Comparison of ENCODE assay signal across 25 mouse cellular contexts in genomic region chr4:100926608-100927007, GRCm38 (mm10).
DNase-seq lines count a peak whose midpoint lies in the region; ATAC-seq and TF ChIP-seq lines count a peak whose summit lies in the region.
"Had no signal": no experiment of that assay in that cellular context is flagged by ENCODE, and none has a peak within 500 bp of the region (broad histone marks: within the 10 kb centered on the region; RNA-seq: fewer than 3 reads in every experiment).

No protein-coding gene starts in this region.

- TF ChIP-seq EP300 in stomach, postnatal 0 days (optimal IDR thresholded peaks at IDR 0.05), result no peak

- WGBS in kidney, embryonic 16.5 days, result 31% methylated on average over 3 of the region's 3 CpGs
- WGBS in embryonic facial prominence, embryonic 14.5 days, result 37% methylated on average over 3 of the region's 3 CpGs
- 20% methylated on average over 3 of the region's 3 CpGs for WGBS in limb, embryonic 12.5 days
- WGBS in stomach, postnatal 0 days, result 23% methylated on average over 3 of the region's 3 CpGs

- no peak overlapping the region for H3K4me3 ChIP-seq in kidney, embryonic 16.5 days (ENCODE audit: low read length)
- H3K4me3 ChIP-seq in embryonic facial prominence, embryonic 14.5 days (ENCODE audit: low read depth, low read length), result no peak overlapping the region
- no peak overlapping the region for H3K4me3 ChIP-seq in limb, embryonic 12.5 days (replicated peaks)
- no peak overlapping the region for H3K4me3 ChIP-seq in stomach, postnatal 0 days (ENCODE audit: low read depth, low read length)
- H3K4me3 ChIP-seq: forebrain, embryonic 10.5 days; heart, adult 2 months; heart, embryonic 13.5 days; megakaryocyte, embryonic 14.5 days; midbrain, embryonic 13.5 days had no signal

- no peak for TF ChIP-seq CTCF in stomach, postnatal 0 days (IDR thresholded peaks at IDR 0.05; ENCODE audit: low read depth)

- DNase-seq in kidney, postnatal 14 days, result no peak
- peak; percentile 80 for DNase-seq in embryonic facial prominence, embryonic 14.5 days (ENCODE audit: low spot score)
- no peak for DNase-seq in stomach, postnatal 0 days (ENCODE audit: low spot score)
- DNase-seq in cerebellum, postnatal 10 days, result no peak
- DNase-seq: adrenal gland, postnatal 10 days; cerebellum, adult 18-20 months; cerebellum, postnatal 36 days; gastrocnemius, postnatal 14 days; heart, adult 2 months; heart, postnatal 4 days; kidney, adult 9 months; liver, postnatal 0 days; thymus, postnatal 25 days had no signal

- H3K9me3 ChIP-seq in kidney, embryonic 16.5 days (ENCODE audit: low read length), result no peaks in the 10 kb centered on the region
- no peaks in the 10 kb centered on the region for H3K9me3 ChIP-seq in embryonic facial prominence, embryonic 14.5 days (ENCODE audit: control insufficient read depth, low read length)
- no peaks in the 10 kb centered on the region for H3K9me3 ChIP-seq in limb, embryonic 12.5 days
- no peaks in the 10 kb centered on the region for H3K9me3 ChIP-seq in stomach, postnatal 0 days (ENCODE audit: control insufficient read depth, low read length)
- H3K9me3 ChIP-seq: forebrain, embryonic 10.5 days; heart, embryonic 13.5 days; megakaryocyte, embryonic 14.5 days; midbrain, embryonic 13.5 days had no signal

- no peak overlapping the region for H3K27ac ChIP-seq in kidney, embryonic 16.5 days (ENCODE audit: low read length)
- peak overlapping the region; percentile 17 for H3K27ac ChIP-seq in embryonic facial prominence, embryonic 14.5 days (replicated peaks; ENCODE audit: low read depth, low read length)
- H3K27ac ChIP-seq in limb, embryonic 12.5 days, result peak overlapping the region; percentile 71
- H3K27ac ChIP-seq in stomach, postnatal 0 days (replicated peaks), result no peak overlapping the region; the same call in 1 of the 2 replicates
- H3K27ac ChIP-seq: forebrain, embryonic 10.5 days; heart, adult 2 months; heart, embryonic 13.5 days; hindbrain, embryonic 14.5 days; midbrain, embryonic 13.5 days had no signal

- H3K9ac ChIP-seq in kidney, embryonic 16.5 days (replicated peaks; ENCODE audit: low read length), result no peak overlapping the region
- no peak overlapping the region for H3K9ac ChIP-seq in embryonic facial prominence, embryonic 14.5 days (ENCODE audit: low read depth, low read length)
- H3K9ac ChIP-seq in limb, embryonic 12.5 days (replicated peaks), result no peak overlapping the region
- no peak overlapping the region for H3K9ac ChIP-seq in stomach, postnatal 0 days (ENCODE audit: low read length)
- H3K9ac ChIP-seq: heart, embryonic 13.5 days; hindbrain, embryonic 14.5 days; liver, postnatal 0 days; midbrain, embryonic 13.5 days had no signal

- ATAC-seq in kidney, embryonic 16.5 days (ENCODE audit: low FRiP score, low TSS enrichment), result peak; percentile 69
- peak; percentile 85 for ATAC-seq in embryonic facial prominence, embryonic 14.5 days (ENCODE audit: low read depth)
- no peak for ATAC-seq in limb, embryonic 12.5 days (ENCODE audit: insufficient number of reproducible peaks, insufficient read depth, low FRiP score, low TSS enrichment, low read depth)
- 0 out of 2 replicates have a peak, but pooled peaks have one; percentile 45 for ATAC-seq in stomach, postnatal 0 days (ENCODE audit: low FRiP score, low TSS enrichment)
- no peak for ATAC-seq in granulocyte monocyte progenitor cell, adult 5-6 weeks (replicated peaks; ENCODE audit: poor library complexity, severe bottlenecking)
- ATAC-seq: activated CD4-positive, CD25-positive, alpha-beta regulatory T cell, adult 4 months; forebrain, embryonic 16.5 days; inflammation-experienced regulatory T-cells, adult 6 months; liver, postnatal 0 days; midbrain, embryonic 13.5 days had no signal

- no peaks in the 10 kb centered on the region for H3K27me3 ChIP-seq in kidney, embryonic 16.5 days (ENCODE audit: insufficient read depth, low read length)
- H3K27me3 ChIP-seq in embryonic facial prominence, embryonic 14.5 days (replicated peaks; ENCODE audit: control insufficient read depth, insufficient read depth, low read length), result no peaks in the 10 kb centered on the region
- H3K27me3 ChIP-seq in limb, embryonic 12.5 days, result no peaks in the 10 kb centered on the region
- no peaks in the 10 kb centered on the region for H3K27me3 ChIP-seq in stomach, postnatal 0 days (ENCODE audit: control insufficient read depth, insufficient read depth, low read length)
- H3K27me3 ChIP-seq: heart, embryonic 13.5 days; megakaryocyte, embryonic 14.5 days; midbrain, embryonic 13.5 days had no signal

- H3K4me2 ChIP-seq in kidney, embryonic 16.5 days (replicated peaks; ENCODE audit: low read depth, low read length), result no peak overlapping the region
- H3K4me2 ChIP-seq in embryonic facial prominence, embryonic 14.5 days (ENCODE audit: low read depth, low read length), result no peak overlapping the region
- H3K4me2 ChIP-seq in limb, embryonic 12.5 days, result no peak overlapping the region
- peak overlapping the region; percentile 11; the same call in 1 of the 2 replicates for H3K4me2 ChIP-seq in stomach, postnatal 0 days (replicated peaks; ENCODE audit: low read depth)
- H3K4me2 ChIP-seq: heart, embryonic 13.5 days; hindbrain, embryonic 14.5 days; liver, embryonic 11.5 days; midbrain, embryonic 13.5 days had no signal

- peaks cover 34% of the 10 kb centered on the region for H3K4me1 ChIP-seq in kidney, embryonic 16.5 days (ENCODE audit: insufficient read depth, low read length)
- H3K4me1 ChIP-seq in embryonic facial prominence, embryonic 14.5 days (ENCODE audit: control insufficient read depth, insufficient read depth, low read length), result peaks cover 36% of the 10 kb centered on the region
- peaks cover 52% of the 10 kb centered on the region for H3K4me1 ChIP-seq in limb, embryonic 12.5 days (replicated peaks)
- 0 out of 2 replicates have a peak, but pooled peaks cover 3% of the 10 kb centered on the region for H3K4me1 ChIP-seq in stomach, postnatal 0 days (replicated peaks; ENCODE audit: control insufficient read depth, insufficient read depth)
- H3K4me1 ChIP-seq: megakaryocyte, embryonic 14.5 days had no signal

- H3K36me3 ChIP-seq in kidney, embryonic 16.5 days (ENCODE audit: insufficient read depth, low read length), result 0 out of 2 replicates have a peak, but pooled peaks cover 3% of the 10 kb centered on the region
- H3K36me3 ChIP-seq in embryonic facial prominence, embryonic 14.5 days (ENCODE audit: control insufficient read depth, insufficient read depth, low read length), result peaks cover 13% of the 10 kb centered on the region
- H3K36me3 ChIP-seq in limb, embryonic 12.5 days, result peaks cover 16% of the 10 kb centered on the region
- 0 out of 2 replicates have a peak, but pooled peaks cover 3% of the 10 kb centered on the region for H3K36me3 ChIP-seq in stomach, postnatal 0 days (ENCODE audit: control insufficient read depth, insufficient read depth, low read length)

Comparison
In these comparisons a context has a peak if more than half of its experiments do, and no peak if none do; other contexts are left out.
1. ATAC-seq: peak in kidney, embryonic 16.5 days (single experiment), embryonic facial prominence, embryonic 14.5 days (single experiment) and stomach, postnatal 0 days (single experiment); none in limb, embryonic 12.5 days (single experiment) and granulocyte monocyte progenitor cell, adult 5-6 weeks (single experiment).
2. H3K27ac ChIP-seq: peak in embryonic facial prominence, embryonic 14.5 days (single experiment) and limb, embryonic 12.5 days (single experiment); none in kidney, embryonic 16.5 days (single experiment) and stomach, postnatal 0 days (single experiment).